Mouse (Mus musculus) T-cell, adult 2 months (primary cell): ENCODE measurements around the gene Clmp.

Experiments
- DNase-seq: peaks from one replicate; pipeline ENCODE4 v3.0.0; 2022; ENCODE audit warnings: low spot score

Gene Clmp

GRCm38 (mm10) chr9:40685801-40686420, at the start of gene Clmp:
Gene Clmp (plus strand): TSS chr9:40685962.
- DNase-seq: no peak

GRCm38 (mm10) chr9:40636054-40636453, 49.7 kb upstream of the Clmp start:
- DNase-seq: peak; percentile 49

- no peak for DNase-seq
These were observed 47.9 kb upstream of the Clmp start for GRCm38 (mm10) chr9:40637705-40638393.

- peak; percentile 13 for DNase-seq
These were observed 47.2 kb upstream of the Clmp start for GRCm38 (mm10) chr9:40638394-40639049.

GRCm38 (mm10) chr9:40639536-40640187, 46.1 kb upstream of the Clmp start:
- no peak for DNase-seq

GRCm38 (mm10) chr9:40641318-40641717, 44.4 kb upstream of the Clmp start:
- DNase-seq: no peak

- no peak for DNase-seq
These were observed 43.1 kb upstream of the Clmp start for GRCm38 (mm10) chr9:40642470-40643220.

GRCm38 (mm10) chr9:40649444-40649843, 36.3 kb upstream of the Clmp start:
- DNase-seq: no peak

- DNase-seq: no peak
These were observed 35.8 kb upstream of the Clmp start for GRCm38 (mm10) chr9:40649983-40650382.

GRCm38 (mm10) chr9:40651239-40651859, 34.4 kb upstream of the Clmp start:
- no peak for DNase-seq

GRCm38 (mm10) chr9:40652757-40653156, 33.0 kb upstream of the Clmp start:
- DNase-seq: no peak

GRCm38 (mm10) chr9:40666190-40666803, 19.5 kb upstream of the Clmp start:
- DNase-seq: no peak

GRCm38 (mm10) chr9:40670313-40670712, 15.4 kb upstream of the Clmp start, which contains the start of gene Gm21915:
Gene Gm21915 (plus strand): TSS chr9:40670613.
- no peak for DNase-seq

- no peak for DNase-seq
These were observed 14.3 kb upstream of the Clmp start for GRCm38 (mm10) chr9:40671323-40671930.

- DNase-seq: no peak
These were observed 10.4 kb upstream of the Clmp start for GRCm38 (mm10) chr9:40675203-40675958.

- no peak for DNase-seq
These were observed 7.1 kb upstream of the Clmp start for GRCm38 (mm10) chr9:40678653-40679052.

- no peak for DNase-seq
These were observed 698 bp downstream of the Clmp start for GRCm38 (mm10) chr9:40686421-40686899.

- DNase-seq: no peak
These were observed 1.3 kb downstream of the Clmp start for GRCm38 (mm10) chr9:40687053-40687452.

GRCm38 (mm10) chr9:40687553-40687952, 1.8 kb downstream of the Clmp start:
- DNase-seq: no peak

- no peak for DNase-seq
These were observed 4.7 kb downstream of the Clmp start for GRCm38 (mm10) chr9:40690511-40690910.
